Mouse (Mus musculus) lung, postnatal 25 days (tissue): ENCODE measurements around the gene Gm21854.
"Not testable (repeated sequence)": the region's sequence is repeated elsewhere in the genome, so short reads cannot be mapped to it uniquely, and the experiment has no call there.

Source experiments
- DNase-seq: peaks from one replicate; pipeline ENCODE4 v3.0.0; 2022; ENCODE audit warnings: low spot score

The Gm21854 gene

DNA sequence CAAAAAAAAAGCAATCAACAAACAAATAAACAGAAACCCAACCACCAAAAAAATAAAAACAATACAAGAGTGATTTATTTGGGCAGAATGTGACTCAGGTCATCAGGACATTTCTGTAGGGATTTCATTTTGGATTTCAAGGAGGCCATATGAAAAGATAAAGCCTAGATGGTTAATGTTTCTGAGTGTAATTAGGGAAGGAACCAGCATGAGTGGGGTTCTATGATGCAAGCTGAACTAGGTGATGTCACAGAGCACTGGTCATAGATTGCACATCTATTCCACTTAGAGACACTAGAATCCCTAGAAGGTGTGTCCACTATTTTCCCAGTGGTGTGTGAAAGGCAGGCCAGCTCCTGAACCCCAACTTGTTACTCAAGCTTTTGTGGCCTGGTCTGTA, at the start of gene Gm21854:
Gm21854 (plus strand) TSS at position 301 of the 400 bp plus-strand sequence.
- not testable (repeated sequence) for DNase-seq
